Mouse (Mus musculus) intestine, postnatal 0 days (tissue): Measurements from ENCODE around the gene Tmem88b. TPM values are rescaled to one million over a fixed set of nuclear protein-coding genes. Genes with fewer than 3 reads are reported as not detected.

Experiments
- ATAC-seq: fragments of 200-750 bp; cut with Nextera tagmentation; 2 replicates; pipeline ENCODE4 v1.8.0; 2017; ENCODE audit warnings: mild to moderate bottlenecking, moderate TSS enrichment, moderate library complexity
- H3K27ac ChIP-seq: fragments of 300-500 bp; sonication (generic); 2 replicates; pipeline ENCODE4 v1.5.1; 2014; ENCODE audit warnings: mild to moderate bottlenecking, low read depth, low read length, moderate library complexity
- H3K27me3 ChIP-seq: fragments of 300-500 bp; sonication (generic); replicated peaks from 2 replicates; pipeline ENCODE4 v1.6.1; 2014; ENCODE audit warnings: low read length, mixed read lengths; ENCODE audit not compliant: control insufficient read depth, insufficient read depth
- H3K36me3 ChIP-seq: fragments of 300-500 bp; sonication (generic); 2 replicates; pipeline ENCODE4 v1.6.1; 2014; ENCODE audit warnings: mild to moderate bottlenecking, moderate library complexity; ENCODE audit not compliant: control insufficient read depth, insufficient read depth
- H3K4me1 ChIP-seq: fragments of 300-500 bp; sonication (generic); replicated peaks from 2 replicates; pipeline ENCODE4 v1.6.1; 2014; ENCODE audit warnings: antibody characterized with exemption, low read length, mixed read lengths; ENCODE audit not compliant: control insufficient read depth, insufficient read depth
- H3K4me2 ChIP-seq: fragments of 300-500 bp; sonication (generic); replicated peaks from 2 replicates; pipeline ENCODE4 v1.6.1; 2014; ENCODE audit warnings: low read depth, mild to moderate bottlenecking, moderate library complexity
- H3K4me3 ChIP-seq: fragments of 300-500 bp; sonication (generic); 2 replicates; pipeline ENCODE4 v1.5.1; 2014; ENCODE audit warnings: low read depth, low read length
- H3K9ac ChIP-seq: fragments of 300-500 bp; sonication (generic); 2 replicates; pipeline ENCODE4 v1.6.1; 2014; ENCODE audit warnings: mild to moderate bottlenecking, low read depth, low read length
- H3K9me3 ChIP-seq: fragments of 300-500 bp; sonication (generic); 2 replicates; pipeline ENCODE4 v1.6.1; 2016; ENCODE audit warnings: mixed run types; ENCODE audit not compliant: control insufficient read depth
- CTCF ChIP-seq: sonication (generic); IDR thresholded peaks from 2 replicates; pipeline ENCODE4 v1.5.1; 2016; ENCODE audit warnings: low read depth, mild to moderate bottlenecking, control low read depth, antibody characterized with exemption, moderate library complexity
- WGBS: fragments of 180-500 bp; shearing (Covaris S2); extraction: QIAGEN DNeasy Blood & Tissue Kit; methylation state at CpG from one replicate; pipeline ENCODE4 v1.1.7; 2014; 5-methylcytosine and 5-hydroxymethylcytosine counted together
- polyA plus RNA-seq: library from polyadenylated mRNA; unstranded; fragments of >200 nt; fragmentation: Nextera tagmentation; extraction: Ambion mirVana; gene quantifications from 2 replicates; pipeline ENCODE4 v1.2.1, GENCODE M21; 2015

Gene Tmem88b
- polyA plus RNA-seq: 0.64 and 0.68 TPM in 2 replicates

GRCm38 (mm10) chr4:155785819-155786218, at the start of gene Tmem88b:
Tmem88b (minus strand) TSS chr4:155785874.
- Histone ChIP-seq H3K4me3 (peak within 1 kb of the TSS; percentile 70; the same call in 1 of the 2 replicates), H3K4me2 (peak within 1 kb of the TSS; percentile 90), H3K36me3 (no peaks in the 10 kb centered on the region), H3K4me1 (peaks cover 6% of the 10 kb centered on the region), H3K9ac (0 out of 2 replicates have a peak within 1 kb of the TSS, but pooled peaks have one; percentile 74), H3K9me3 (no peaks in the 10 kb centered on the region), H3K27me3 (no peaks in the 10 kb centered on the region), H3K27ac (peak within 1 kb of the TSS; percentile 98; the same call in 1 of the 2 replicates)
- ATAC-seq: no peak
- WGBS: 49% methylated on average over 5 of the region's 5 CpGs
- TF ChIP-seq CTCF: peak; percentile 64

GRCm38 (mm10) chr4:155833836-155834235, 48.2 kb upstream of the Tmem88b start:
- 32% methylated on average over 2 of the region's 2 CpGs for WGBS
- Histone ChIP-seq H3K27ac (no peak overlapping the region), H3K9me3 (no peaks in the 10 kb centered on the region), H3K4me3 (no peak overlapping the region), H3K27me3 (no peaks in the 10 kb centered on the region), H3K9ac (no peak overlapping the region), H3K4me1 (0 out of 2 replicates have a peak, but pooled peaks cover 3% of the 10 kb centered on the region), H3K4me2 (no peak overlapping the region), H3K36me3 (no peaks in the 10 kb centered on the region)
- peak; percentile 89 for TF ChIP-seq CTCF
- no peak; the same call in 1 of the 2 replicates for ATAC-seq

- ATAC-seq: no peak
- H3K4me2 ChIP-seq: 0 out of 2 replicates have a peak overlapping the region, but pooled peaks have one; percentile 87
Measured at GRCm38 (mm10) chr4:155833234-155833633, 47.6 kb upstream of the Tmem88b start.

GRCm38 (mm10) chr4:155832321-155832720, 46.6 kb upstream of the Tmem88b start:
- H3K36me3 ChIP-seq: 0 out of 2 replicates have a peak, but pooled peaks cover 13% of the 10 kb centered on the region
- TF ChIP-seq CTCF: no peak
- H3K9me3 ChIP-seq: no peaks in the 10 kb centered on the region
- H3K4me2 ChIP-seq: peak overlapping the region; percentile 87
- ATAC-seq: no peak
- 42% methylated on average over 10 of the region's 10 CpGs for WGBS
- 0 out of 2 replicates have a peak, but pooled peaks cover 3% of the 10 kb centered on the region for H3K4me1 ChIP-seq
- H3K4me3 ChIP-seq: peak overlapping the region; percentile 88
- H3K27me3 ChIP-seq: no peaks in the 10 kb centered on the region
- peak overlapping the region; percentile 84; the same call in 1 of the 2 replicates for H3K27ac ChIP-seq
- peak overlapping the region; percentile 81 for H3K9ac ChIP-seq

More at GRCm38 (mm10) chr4:155833234-155833633, 47.6 kb upstream of the Tmem88b start:
- no peak overlapping the region for H3K9ac ChIP-seq
- 88% methylated on average over 4 of the region's 4 CpGs for WGBS
- no peak overlapping the region for H3K27ac ChIP-seq
- H3K9me3 ChIP-seq: no peaks in the 10 kb centered on the region
- no peaks in the 10 kb centered on the region for H3K27me3 ChIP-seq
- no peak for TF ChIP-seq CTCF
- H3K4me1 ChIP-seq: 0 out of 2 replicates have a peak, but pooled peaks cover 3% of the 10 kb centered on the region
- H3K4me3 ChIP-seq: no peak overlapping the region
- H3K36me3 ChIP-seq: 0 out of 2 replicates have a peak, but pooled peaks cover 5% of the 10 kb centered on the region

- peak; percentile 12 for ATAC-seq
- no peak for TF ChIP-seq CTCF
- Histone ChIP-seq H3K9me3 (no peaks in the 10 kb centered on the region), H3K4me1 (0 out of 2 replicates have a peak, but pooled peaks cover 3% of the 10 kb centered on the region), H3K9ac (peak overlapping the region; percentile 81), H3K27me3 (no peaks in the 10 kb centered on the region), H3K27ac (peak overlapping the region; percentile 84), H3K4me3 (peak overlapping the region; percentile 88), H3K4me2 (peak overlapping the region; percentile 87), H3K36me3 (0 out of 2 replicates have a peak, but pooled peaks cover 13% of the 10 kb centered on the region)
- WGBS: 1% methylated on average over 25 of the region's 25 CpGs
Measured at GRCm38 (mm10) chr4:155831831-155832230, 46.2 kb upstream of the Tmem88b start.

- Histone ChIP-seq H3K27ac (peak within 1 kb of the TSS; percentile 84), H3K9ac (peak within 1 kb of the TSS; percentile 81), H3K27me3 (no peaks in the 10 kb centered on the region), H3K4me1 (0 out of 2 replicates have a peak, but pooled peaks cover 3% of the 10 kb centered on the region), H3K4me3 (peak within 1 kb of the TSS; percentile 88), H3K9me3 (no peaks in the 10 kb centered on the region), H3K36me3 (peaks cover 13% of the 10 kb centered on the region; the same call in 1 of the 2 replicates), H3K4me2 (peak within 1 kb of the TSS; percentile 87)
- under 1% methylated on average over 49 of the region's 49 CpGs for WGBS
- peak; percentile 93 for ATAC-seq
- peak; percentile 97 for TF ChIP-seq CTCF
Measured at GRCm38 (mm10) chr4:155831205-155831766, 45.6 kb upstream of the Tmem88b start, which contains the start of gene Aurkaip1. Aurkaip1 (plus strand) TSS chr4:155831272.
